Mouse (Mus musculus) liver, embryonic 16.5 days (tissue): ENCODE data around the gene Atp10a. TPM values are rescaled to one million over a fixed set of nuclear protein-coding genes. Genes with fewer than 3 reads are reported as not detected.

Source experiments
- ATAC-seq: fragments of 200-750 bp; cut with Nextera tagmentation; 2 replicates; pipeline ENCODE4 v1.8.0; 2017; ENCODE audit warnings: low read depth, mild to moderate bottlenecking, moderate number of reproducible peaks, moderate library complexity
- H3K27ac ChIP-seq: fragments of 300-500 bp; sonication (generic); 2 replicates; pipeline ENCODE4 v1.5.1; 2014; ENCODE audit warnings: mild to moderate bottlenecking, low read length
- H3K27me3 ChIP-seq: fragments of 300-500 bp; sonication (generic); 2 replicates; pipeline ENCODE4 v1.6.1; 2014; ENCODE audit warnings: low read depth, low read length, mixed read lengths; ENCODE audit not compliant: control insufficient read depth, insufficient read depth
- H3K36me3 ChIP-seq: fragments of 300-500 bp; sonication (generic); 2 replicates; pipeline ENCODE4 v1.6.1; 2014; ENCODE audit warnings: mild to moderate bottlenecking; ENCODE audit not compliant: control insufficient read depth, insufficient read depth
- H3K4me1 ChIP-seq: fragments of 300-500 bp; sonication (generic); 2 replicates; pipeline ENCODE4 v1.6.1; 2014; ENCODE audit warnings: low read depth, low read length, mixed read lengths; ENCODE audit not compliant: control insufficient read depth
- H3K4me2 ChIP-seq: fragments of 300-500 bp; sonication (generic); 2 replicates; pipeline ENCODE4 v1.6.1; 2014; ENCODE audit warnings: low read depth, low read length, mixed read lengths
- H3K4me3 ChIP-seq: fragments of 300-500 bp; sonication (generic); 2 replicates; pipeline ENCODE4 v1.5.1; 2014; ENCODE audit warnings: low read depth, mild to moderate bottlenecking, low read length
- H3K9ac ChIP-seq: fragments of 300-500 bp; sonication (generic); 2 replicates; pipeline ENCODE4 v1.6.1; 2014; ENCODE audit warnings: low read depth, low read length
- H3K9me3 ChIP-seq: fragments of 300-500 bp; sonication (generic); replicated peaks from 2 replicates; pipeline ENCODE4 v1.6.1; 2016; ENCODE audit warnings: low read length; ENCODE audit not compliant: control insufficient read depth
- WGBS: fragments of 180-500 bp; shearing (Covaris S2); extraction: QIAGEN DNeasy Blood & Tissue Kit; methylation state at CpG from one replicate; pipeline ENCODE4 v1.1.7; 2014; ENCODE audit not compliant: insufficient replicate concordance; 5-methylcytosine and 5-hydroxymethylcytosine counted together
- polyA plus RNA-seq: library from polyadenylated mRNA; unstranded; fragments of >200 nt; fragmentation: Nextera tagmentation; extraction: Ambion mirVana; gene quantifications from 2 replicates; pipeline ENCODE4 v1.2.1, GENCODE M21; 2015

Atp10a gene
- polyA plus RNA-seq, 1 experiment from 2014 or later = 0.52 TPM

- H3K9me3 ChIP-seq = no peaks in the 10 kb centered on the region
- H3K4me2 ChIP-seq = no peak overlapping the region
- no peak for ATAC-seq
- H3K27ac ChIP-seq = no peak overlapping the region
- no peak overlapping the region for H3K4me3 ChIP-seq
- H3K27me3 ChIP-seq = no peaks in the 10 kb centered on the region
- H3K9ac ChIP-seq = no peak overlapping the region
- H3K36me3 ChIP-seq = no peaks in the 10 kb centered on the region
- no peaks in the 10 kb centered on the region for H3K4me1 ChIP-seq
Observed at GRCm38 (mm10) chr7:58779146-58779545, 123.2 kb downstream of the Atp10a start.

- no peak for ATAC-seq
- WGBS = 73% methylated on average over 4 of the region's 4 CpGs
- no peak overlapping the region for H3K9ac ChIP-seq
- no peak overlapping the region for H3K4me3 ChIP-seq
- no peaks in the 10 kb centered on the region for H3K36me3 ChIP-seq
- no peaks in the 10 kb centered on the region for H3K4me1 ChIP-seq
- H3K27ac ChIP-seq = no peak overlapping the region
- no peaks in the 10 kb centered on the region for H3K27me3 ChIP-seq
- H3K4me2 ChIP-seq = no peak overlapping the region
- no peaks in the 10 kb centered on the region for H3K9me3 ChIP-seq
Observed at GRCm38 (mm10) chr7:58786986-58787385, 131.0 kb downstream of the Atp10a start.

- ATAC-seq = no peak
- Histone ChIP-seq H3K4me1 (no peaks in the 10 kb centered on the region), H3K4me3 (no peak overlapping the region), H3K9me3 (no peaks in the 10 kb centered on the region), H3K27ac (no peak overlapping the region), H3K9ac (no peak overlapping the region), H3K36me3 (no peaks in the 10 kb centered on the region), H3K4me2 (no peak overlapping the region), H3K27me3 (no peaks in the 10 kb centered on the region)
- 86% methylated on average over 2 of the region's 4 CpGs for WGBS
Observed at GRCm38 (mm10) chr7:58787585-58787984, 131.6 kb downstream of the Atp10a start.

GRCm38 (mm10) chr7:58788424-58789261 lies 132.7 kb downstream of the Atp10a start:
- ATAC-seq = no peak
- no peak overlapping the region for H3K27ac ChIP-seq
- no peaks in the 10 kb centered on the region for H3K36me3 ChIP-seq
- no peak overlapping the region for H3K4me2 ChIP-seq
- no peaks in the 10 kb centered on the region for H3K27me3 ChIP-seq
- no peak overlapping the region for H3K9ac ChIP-seq
- H3K9me3 ChIP-seq = no peaks in the 10 kb centered on the region
- 52% methylated on average over 7 of the region's 7 CpGs for WGBS
- H3K4me1 ChIP-seq = no peaks in the 10 kb centered on the region
- H3K4me3 ChIP-seq = no peak overlapping the region

GRCm38 (mm10) chr7:58797281-58797680 lies 141.3 kb downstream of the Atp10a start:
- Histone ChIP-seq H3K36me3 (no peaks in the 10 kb centered on the region), H3K9ac (no peak overlapping the region), H3K4me3 (no peak overlapping the region), H3K4me2 (no peak overlapping the region), H3K27me3 (no peaks in the 10 kb centered on the region), H3K27ac (no peak overlapping the region), H3K4me1 (no peaks in the 10 kb centered on the region), H3K9me3 (no peaks in the 10 kb centered on the region)
- ATAC-seq = no peak
- WGBS = 75% methylated on average over 6 of the region's 6 CpGs

GRCm38 (mm10) chr7:58800916-58801315 lies 144.9 kb downstream of the Atp10a start:
- Histone ChIP-seq H3K9me3 (no peaks in the 10 kb centered on the region), H3K36me3 (no peaks in the 10 kb centered on the region), H3K4me1 (no peaks in the 10 kb centered on the region), H3K4me2 (no peak overlapping the region), H3K27ac (no peak overlapping the region), H3K4me3 (no peak overlapping the region), H3K9ac (no peak overlapping the region), H3K27me3 (no peaks in the 10 kb centered on the region)
- ATAC-seq = no peak
- 63% methylated on average over 7 of the region's 7 CpGs for WGBS

GRCm38 (mm10) chr7:58801791-58802190 lies 145.8 kb downstream of the Atp10a start:
- Histone ChIP-seq H3K9ac (no peak overlapping the region), H3K4me2 (no peak overlapping the region), H3K4me1 (no peaks in the 10 kb centered on the region), H3K27me3 (no peaks in the 10 kb centered on the region), H3K9me3 (no peaks in the 10 kb centered on the region), H3K4me3 (no peak overlapping the region), H3K27ac (no peak overlapping the region), H3K36me3 (no peaks in the 10 kb centered on the region)
- no peak for ATAC-seq
- 64% methylated on average over 2 of the region's 2 CpGs for WGBS

- H3K4me2 ChIP-seq = no peak overlapping the region
- WGBS = 48% methylated on average over 6 of the region's 6 CpGs
Observed at GRCm38 (mm10) chr7:58822147-58822681, 166.2 kb downstream of the Atp10a start.

GRCm38 (mm10) chr7:58824686-58825085 lies 168.7 kb downstream of the Atp10a start:
- H3K9ac ChIP-seq = no peak overlapping the region
- H3K27ac ChIP-seq = no peak overlapping the region
- WGBS = 62% methylated on average over 3 of the region's 3 CpGs
- ATAC-seq = no peak
- H3K27me3 ChIP-seq = no peaks in the 10 kb centered on the region
- H3K36me3 ChIP-seq = no peaks in the 10 kb centered on the region
- no peak overlapping the region for H3K4me3 ChIP-seq
- H3K4me1 ChIP-seq = no peaks in the 10 kb centered on the region
- no peak overlapping the region for H3K4me2 ChIP-seq
- H3K9me3 ChIP-seq = no peaks in the 10 kb centered on the region

More at GRCm38 (mm10) chr7:58822147-58822681, 166.2 kb downstream of the Atp10a start:
- H3K36me3 ChIP-seq = no peaks in the 10 kb centered on the region
- H3K4me1 ChIP-seq = no peaks in the 10 kb centered on the region
- H3K9ac ChIP-seq = no peak overlapping the region
- H3K9me3 ChIP-seq = no peaks in the 10 kb centered on the region
- H3K4me3 ChIP-seq = no peak overlapping the region
- H3K27ac ChIP-seq = no peak overlapping the region
- no peaks in the 10 kb centered on the region for H3K27me3 ChIP-seq
- ATAC-seq = no peak
